Mouse (Mus musculus): ENCODE results near the gene Rdh16f1. TPM values are rescaled to one million over a fixed set of nuclear protein-coding genes. Genes with fewer than 3 reads are reported as not detected.
"Not testable (repeated sequence)": the region's sequence is repeated elsewhere in the genome, so short reads cannot be mapped to it uniquely, and the experiment has no call there.

The Rdh16f1 gene
- polyA plus RNA-seq, 1 experiment: 0.13 TPM

GRCm38 (mm10) chr10:127763914-127764680 lies 4.5 kb downstream of the Rdh16f1 start:
- peaks cover 12% of the 10 kb centered on the region for H3K27me3 ChIP-seq (ENCODE audit: control insufficient read depth, insufficient read depth, insufficient read length)
- H3K79me2 ChIP-seq (ENCODE audit: control insufficient read depth, insufficient read depth): no peaks in the 10 kb centered on the region
- H3ac ChIP-seq (ENCODE audit: control insufficient read depth, insufficient read length): no peak overlapping the region
- H3K4me3 ChIP-seq: no peak overlapping the region
- H3K36me3 ChIP-seq (ENCODE audit: control insufficient read depth, insufficient read depth): no peaks in the 10 kb centered on the region
- TF ChIP-seq MAX (IDR thresholded peaks at IDR 0.05; ENCODE audit: low read depth) (no peak), POLR2AphosphoS2 (IDR thresholded peaks at IDR 0.05; ENCODE audit: insufficient read length, low read depth) (no peak), MYOG (IDR thresholded peaks at IDR 0.05; ENCODE audit: control insufficient read depth in 1 of 3, insufficient read depth in 1 of 3, insufficient read length in 2 of 3, low read depth in 2 of 3) (no peak), MYOD1 (IDR thresholded peaks at IDR 0.05; ENCODE audit: control insufficient read depth in 1 of 3, insufficient read length in 2 of 3, low read depth in 2 of 3) (no peak), POLR2A (IDR thresholded peaks at IDR 0.05; ENCODE audit: insufficient read length, low read depth) (no peak)
- no peak overlapping the region for H3K4me2 ChIP-seq (ENCODE audit: low read depth)

DNA sequence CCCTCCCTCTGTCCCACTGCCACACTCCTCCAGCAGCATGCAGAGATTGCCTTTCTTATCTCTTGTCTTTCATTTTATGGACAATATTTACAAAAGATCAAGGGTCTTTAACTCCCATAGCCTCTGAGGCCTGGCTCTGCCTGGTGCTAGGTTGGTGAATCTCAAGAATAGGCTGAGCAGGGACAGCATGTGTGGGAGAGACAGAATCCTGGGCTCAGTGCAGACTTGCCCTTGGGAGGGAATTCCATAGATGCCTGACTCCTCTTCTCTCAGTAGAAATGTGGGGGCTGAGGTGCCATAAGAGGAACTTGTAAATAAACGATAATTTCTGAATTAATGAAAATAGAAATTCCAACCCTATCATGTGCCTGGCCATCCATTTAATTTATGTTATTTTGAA lies 7.0 kb downstream of the Rdh16f1 start:
- Histone ChIP-seq H3K4me2 (ENCODE audit: low read depth) (no peak overlapping the region), H3ac (ENCODE audit: control insufficient read depth, insufficient read length) (no peak overlapping the region), H3K27me3 (ENCODE audit: control insufficient read depth, insufficient read depth, insufficient read length) (peaks cover 12% of the 10 kb centered on the region), H3K4me3 (no peak overlapping the region), H3K79me2 (ENCODE audit: control insufficient read depth, insufficient read depth) (no peaks in the 10 kb centered on the region), H3K36me3 (ENCODE audit: control insufficient read depth, insufficient read depth) (no peaks in the 10 kb centered on the region)
- TF ChIP-seq REST (IDR thresholded peaks at IDR 0.05; ENCODE audit: insufficient read depth, insufficient read length): no peak
- TF ChIP-seq MAX (IDR thresholded peaks at IDR 0.05; ENCODE audit: low read depth): no peak
- TF ChIP-seq CEBPB (IDR thresholded peaks at IDR 0.05; ENCODE audit: insufficient read depth, poor library complexity, severe bottlenecking): no peak
- no peak for TF ChIP-seq POLR2A (IDR thresholded peaks at IDR 0.05; ENCODE audit: insufficient read length, low read depth)
- no peak for TF ChIP-seq SRF (IDR thresholded peaks at IDR 0.05; ENCODE audit: control insufficient read depth, insufficient read length, low read depth)
- TF ChIP-seq TCF12 (IDR thresholded peaks at IDR 0.05; ENCODE audit: insufficient read depth, poor library complexity, severe bottlenecking): no peak
- no peak for TF ChIP-seq TCF3 (IDR thresholded peaks at IDR 0.05; ENCODE audit: insufficient read length, low read depth)
- TF ChIP-seq POLR2AphosphoS2 (IDR thresholded peaks at IDR 0.05; ENCODE audit: insufficient read length, low read depth): no peak

DNA sequence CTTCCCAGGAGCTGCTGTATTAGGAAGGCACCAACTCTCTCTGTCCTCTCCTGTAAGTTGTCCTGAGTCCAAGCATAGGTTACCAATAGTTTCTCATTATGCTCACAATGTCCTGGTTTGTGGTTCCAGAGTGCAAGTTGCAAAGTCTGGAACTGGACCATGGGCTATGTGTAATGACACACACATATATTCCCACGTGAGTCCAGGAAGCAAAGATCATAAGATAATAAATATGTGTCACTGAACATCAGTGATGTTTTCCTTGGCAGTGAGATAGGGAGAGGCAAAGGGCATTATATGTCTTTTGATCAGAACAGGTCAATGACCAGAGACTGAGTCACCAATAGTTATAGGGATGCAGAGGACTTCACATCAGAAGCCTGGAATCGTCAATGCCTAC lies 16.4 kb downstream of the Rdh16f1 start, which contains the start of gene Rdh9:
Rdh9 (plus strand) TSS at position 376 of the 400 bp plus-strand sequence.
- Histone ChIP-seq H3K36me3 (ENCODE audit: control insufficient read depth, insufficient read depth) (no peaks in the 10 kb centered on the region), H3ac (ENCODE audit: control insufficient read depth, insufficient read length) (no peak within 1 kb of the TSS), H3K27me3 (ENCODE audit: control insufficient read depth, insufficient read depth, insufficient read length) (peaks cover 7% of the 10 kb centered on the region), H3K4me3 (no peak within 1 kb of the TSS), H3K4me2 (ENCODE audit: low read depth) (no peak within 1 kb of the TSS), H3K79me2 (ENCODE audit: control insufficient read depth, insufficient read depth) (no peaks in the 10 kb centered on the region)
- TF ChIP-seq SRF (IDR thresholded peaks at IDR 0.05; ENCODE audit: control insufficient read depth, insufficient read length, low read depth): no peak
- no peak for TF ChIP-seq POLR2A (IDR thresholded peaks at IDR 0.05; ENCODE audit: insufficient read length, low read depth)
- TF ChIP-seq POLR2AphosphoS2 (IDR thresholded peaks at IDR 0.05; ENCODE audit: insufficient read length, low read depth): no peak
- TF ChIP-seq REST (IDR thresholded peaks at IDR 0.05; ENCODE audit: insufficient read depth, insufficient read length): no peak
- TF ChIP-seq MAX (IDR thresholded peaks at IDR 0.05; ENCODE audit: low read depth): no peak
- no peak for TF ChIP-seq MYOG (IDR thresholded peaks at IDR 0.05; ENCODE audit: control insufficient read depth in 1 of 3, insufficient read depth in 1 of 3, insufficient read length in 2 of 3, low read depth in 2 of 3)
- TF ChIP-seq TCF12 (IDR thresholded peaks at IDR 0.05; ENCODE audit: insufficient read depth, poor library complexity, severe bottlenecking): no peak
- no peak for TF ChIP-seq USF1 (IDR thresholded peaks at IDR 0.05; ENCODE audit: low read depth)
- no peak for TF ChIP-seq E2F4 (IDR thresholded peaks at IDR 0.05; ENCODE audit: insufficient read depth)
- no peak for TF ChIP-seq TCF3 (IDR thresholded peaks at IDR 0.05; ENCODE audit: insufficient read length, low read depth)
- no peak for TF ChIP-seq CEBPB (IDR thresholded peaks at IDR 0.05; ENCODE audit: insufficient read depth, poor library complexity, severe bottlenecking)
- no peak for TF ChIP-seq MYOD1 (IDR thresholded peaks at IDR 0.05; ENCODE audit: control insufficient read depth in 1 of 3, insufficient read length in 2 of 3, low read depth in 2 of 3)

- H3K4me2 ChIP-seq (ENCODE audit: low read depth); H3K36me3 ChIP-seq (ENCODE audit: control insufficient read depth, insufficient read depth); H3K27me3 ChIP-seq (ENCODE audit: control insufficient read depth, insufficient read depth, insufficient read length); H3ac ChIP-seq (ENCODE audit: control insufficient read depth, insufficient read length); H3K4me3 ChIP-seq; H3K79me2 ChIP-seq (ENCODE audit: control insufficient read depth, insufficient read depth): not testable (repeated sequence)
Measured at GRCm38 (mm10) chr10:127782321-127782720, 22.7 kb downstream of the Rdh16f1 start.

DNA sequence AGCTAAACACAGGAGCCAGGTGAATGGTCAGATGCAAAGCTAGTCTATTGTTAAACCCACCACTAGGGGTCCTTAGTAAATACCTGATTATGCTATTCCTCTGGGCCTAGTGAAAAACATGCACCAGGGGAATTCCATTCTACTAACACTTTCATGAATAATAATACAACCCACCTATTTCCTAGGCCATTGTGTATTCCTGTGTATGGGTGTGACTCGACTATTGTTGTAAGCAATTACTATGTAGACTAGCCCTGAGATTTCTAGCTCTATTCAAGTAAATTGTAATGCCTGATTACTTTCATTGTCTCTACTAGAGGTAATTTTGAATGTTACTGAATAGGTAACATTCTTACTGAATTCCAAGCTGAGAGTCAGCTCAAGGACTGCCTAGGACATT lies 25.8 kb downstream of the Rdh16f1 start:
- not testable (repeated sequence) for H3ac ChIP-seq (ENCODE audit: control insufficient read depth, insufficient read length); H3K27me3 ChIP-seq (ENCODE audit: control insufficient read depth, insufficient read depth, insufficient read length); H3K4me2 ChIP-seq (ENCODE audit: low read depth); H3K79me2 ChIP-seq (ENCODE audit: control insufficient read depth, insufficient read depth); H3K36me3 ChIP-seq (ENCODE audit: control insufficient read depth, insufficient read depth); H3K4me3 ChIP-seq

DNA sequence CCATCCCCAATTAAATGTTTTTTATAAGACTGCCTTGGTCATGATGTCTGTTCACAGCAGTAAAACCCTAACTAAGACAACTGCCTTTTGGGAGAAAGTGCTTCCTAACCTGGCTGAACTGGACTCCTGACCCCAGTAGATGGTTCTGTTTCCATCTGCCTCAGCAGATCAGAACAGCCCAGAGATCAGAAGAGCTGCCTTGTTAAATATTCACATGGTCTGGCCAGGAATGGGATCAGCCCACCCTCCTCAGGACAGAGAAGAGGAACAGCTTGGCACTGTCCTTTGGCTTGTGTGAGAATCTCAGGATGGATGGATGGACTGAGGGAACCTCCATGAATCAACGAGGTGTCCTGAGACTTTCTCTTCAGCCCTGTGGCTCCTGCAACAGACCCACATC lies 39.7 kb downstream of the Rdh16f1 start:
- Histone ChIP-seq H3K4me2 (ENCODE audit: low read depth) (no peak overlapping the region), H3K79me2 (ENCODE audit: control insufficient read depth, insufficient read depth) (no peaks in the 10 kb centered on the region), H3ac (ENCODE audit: control insufficient read depth, insufficient read length) (no peak overlapping the region), H3K4me3 (no peak overlapping the region), H3K36me3 (ENCODE audit: control insufficient read depth, insufficient read depth) (no peaks in the 10 kb centered on the region), H3K27me3 (ENCODE audit: control insufficient read depth, insufficient read depth, insufficient read length) (no peaks in the 10 kb centered on the region)
- TF ChIP-seq MAX (IDR thresholded peaks at IDR 0.05; ENCODE audit: low read depth) (no peak), SRF (IDR thresholded peaks at IDR 0.05; ENCODE audit: control insufficient read depth, insufficient read length, low read depth) (no peak), POLR2AphosphoS2 (IDR thresholded peaks at IDR 0.05; ENCODE audit: insufficient read length, low read depth) (no peak)

Data from myocyte (in vitro differentiated cells).